Comparison of ENCODE assay signal across 8 mouse cellular contexts in genomic region chr15:96698658-96699448, GRCm38 (mm10). TPM values are rescaled to one million over a fixed set of nuclear protein-coding genes. Genes with fewer than 3 reads are reported as not detected.
A peak's percentile ranks its signal among the peaks of the same experiment; 100 is the strongest.
DNase-seq lines count a peak whose midpoint lies in the region; ATAC-seq and TF ChIP-seq lines count a peak whose summit lies in the region.

No protein-coding gene starts in this region.

- no peaks in the 10 kb centered on the region for H3K9me3 ChIP-seq in heart, embryonic 10.5 days
- no peaks in the 10 kb centered on the region for H3K9me3 ChIP-seq in kidney, embryonic 14.5 days (ENCODE audit: control insufficient read depth, low read length)
- H3K9me3 ChIP-seq in midbrain, postnatal 0 days (ENCODE audit: low read length) = no peaks in the 10 kb centered on the region

- H3ac ChIP-seq in C2C12 (ENCODE audit: control insufficient read depth, insufficient read length, low read depth) = peak overlapping the region; percentile 97

- peak; percentile 83 for ATAC-seq in kidney, embryonic 14.5 days (ENCODE audit: low FRiP score, low TSS enrichment)
- ATAC-seq in midbrain, postnatal 0 days (ENCODE audit: low FRiP score) = peak; percentile 80

- H3K4me3 ChIP-seq in C2C12 (ENCODE audit: insufficient read depth, poor library complexity, severe bottlenecking) = peak overlapping the region; percentile 100
- H3K4me3 ChIP-seq in embryonic fibroblast, embryonic 13.5 days (ENCODE audit: insufficient read depth, low read length) = peak overlapping the region; percentile 99
- peak overlapping the region; percentile 78 for H3K4me3 ChIP-seq in heart, embryonic 10.5 days
- peak overlapping the region; percentile 97 for H3K4me3 ChIP-seq in kidney, embryonic 14.5 days (ENCODE audit: low read length)
- peak overlapping the region; percentile 91 for H3K4me3 ChIP-seq in midbrain, postnatal 0 days (ENCODE audit: low read depth, low read length)

- WGBS in heart, embryonic 10.5 days = under 1% methylated on average over 100 of the region's 101 CpGs
- WGBS in kidney, embryonic 14.5 days = under 1% methylated on average over 88 of the region's 101 CpGs
- under 1% methylated on average over 85 of the region's 101 CpGs for WGBS in midbrain, postnatal 0 days

- H3K36me3 ChIP-seq in C2C12 (ENCODE audit: control insufficient read depth, insufficient read depth) = peaks cover 48% of the 10 kb centered on the region
- H3K36me3 ChIP-seq in heart, embryonic 10.5 days = peaks cover 47% of the 10 kb centered on the region
- peaks cover 45% of the 10 kb centered on the region for H3K36me3 ChIP-seq in kidney, embryonic 14.5 days (ENCODE audit: control insufficient read depth, insufficient read depth, low read length)
- peaks cover 17% of the 10 kb centered on the region for H3K36me3 ChIP-seq in midbrain, postnatal 0 days (ENCODE audit: insufficient read depth, low read length)

- peaks cover 49% of the 10 kb centered on the region for H3K79me3 ChIP-seq in C2C12 (ENCODE audit: low read depth)

- peak; percentile 84 for TF ChIP-seq POLR2A in brain, embryonic 14.5 days (IDR thresholded peaks at IDR 0.05; ENCODE audit: borderline replicate concordance, extremely low read depth, insufficient read depth, insufficient read length, poor library complexity, severe bottlenecking)
- TF ChIP-seq POLR2A in embryonic fibroblast, embryonic 13.5 days (IDR thresholded peaks at IDR 0.05; ENCODE audit: low read depth, low read length) = peak; percentile 86

- peaks cover 59% of the 10 kb centered on the region for H3K79me2 ChIP-seq in C2C12 (ENCODE audit: control insufficient read depth, insufficient read depth)

- DNase-seq in brain, embryonic 14.5 days (ENCODE audit: low read depth) = peak; percentile 94
- DNase-seq in heart, embryonic 10.5 days (ENCODE audit: low spot score) = peak; percentile 93
- peak; percentile 90 for DNase-seq in liver
- DNase-seq in midbrain, postnatal 0 days (ENCODE audit: low spot score) = peak; percentile 87
- DNase-seq in spleen, postnatal 10 days (ENCODE audit: low spot score in 2 of 2) = peak; percentile 85

- TF ChIP-seq CTCF in C2C12 (IDR thresholded peaks at IDR 0.05; ENCODE audit: control insufficient read depth, insufficient read depth, insufficient read length) = no peak
- no peak for TF ChIP-seq CTCF in brain, embryonic 14.5 days (IDR thresholded peaks at IDR 0.05; ENCODE audit: borderline replicate concordance, extremely low read depth, insufficient read depth, insufficient read length)
- no peak for TF ChIP-seq CTCF in embryonic fibroblast, embryonic 13.5 days (IDR thresholded peaks at IDR 0.05; ENCODE audit: borderline replicate concordance, insufficient read depth, low read length)
- 0 out of 2 replicates have a peak, but pooled peaks have one; percentile 0 for TF ChIP-seq CTCF in midbrain, postnatal 0 days (IDR thresholded peaks at IDR 0.05)

- peak overlapping the region; percentile 52 for H3K4me2 ChIP-seq in kidney, embryonic 14.5 days (replicated peaks; ENCODE audit: low read depth, low read length)
- peak overlapping the region; percentile 55 for H3K4me2 ChIP-seq in midbrain, postnatal 0 days (ENCODE audit: low read depth, low read length, poor library complexity, severe bottlenecking)

- peak overlapping the region; percentile 97 for H3K27ac ChIP-seq in embryonic fibroblast, embryonic 13.5 days (ENCODE audit: insufficient read depth, low read length)
- peak overlapping the region; percentile 99 for H3K27ac ChIP-seq in heart, embryonic 10.5 days
- H3K27ac ChIP-seq in kidney, embryonic 14.5 days (ENCODE audit: low read depth, low read length) = peak overlapping the region; percentile 99
- H3K27ac ChIP-seq in midbrain, postnatal 0 days (ENCODE audit: low read depth, low read length) = peak overlapping the region; percentile 99

- peak overlapping the region; percentile 99 for H3K9ac ChIP-seq in kidney, embryonic 14.5 days (ENCODE audit: low read depth, low read length)
- peak overlapping the region; percentile 98 for H3K9ac ChIP-seq in midbrain, postnatal 0 days (replicated peaks; ENCODE audit: low read length, poor library complexity, severe bottlenecking)

- H3K4me1 ChIP-seq in embryonic fibroblast, embryonic 13.5 days (ENCODE audit: control insufficient read depth, insufficient read depth, low read length) = 0 out of 2 replicates have a peak, but pooled peaks cover 7% of the 10 kb centered on the region
- peaks cover 35% of the 10 kb centered on the region for H3K4me1 ChIP-seq in heart, embryonic 10.5 days
- H3K4me1 ChIP-seq in kidney, embryonic 14.5 days (ENCODE audit: control insufficient read depth, insufficient read depth, low read length) = peaks cover 31% of the 10 kb centered on the region; the same call in 1 of the 2 replicates
- H3K4me1 ChIP-seq in midbrain, postnatal 0 days (ENCODE audit: insufficient read depth, low read length) = peaks cover 9% of the 10 kb centered on the region; the same call in 1 of the 2 replicates

- no peaks in the 10 kb centered on the region for H3K27me3 ChIP-seq in C2C12 (ENCODE audit: control insufficient read depth, insufficient read depth, insufficient read length)
- H3K27me3 ChIP-seq in heart, embryonic 10.5 days (ENCODE audit: insufficient read depth, poor library complexity, severe bottlenecking) = no peaks in the 10 kb centered on the region
- H3K27me3 ChIP-seq in kidney, embryonic 14.5 days (ENCODE audit: control insufficient read depth, insufficient read depth, low read length) = no peaks in the 10 kb centered on the region
- H3K27me3 ChIP-seq in midbrain, postnatal 0 days (ENCODE audit: insufficient read depth, low read length) = no peaks in the 10 kb centered on the region

TF ChIP-seq in C2C12, 6 proteins besides CTCF, POLR2A, EP300 and RAD21:
- TF ChIP-seq MYOG (IDR thresholded peaks at IDR 0.05; ENCODE audit: control insufficient read depth, extremely low read depth, insufficient read length) = no peak
- peak; percentile 64 for TF ChIP-seq CEBPB (IDR thresholded peaks at IDR 0.05; ENCODE audit: low read depth)
- TF ChIP-seq USF1 (IDR thresholded peaks at IDR 0.05; ENCODE audit: low read depth) = peak; percentile 75
- TF ChIP-seq MAX (IDR thresholded peaks at IDR 0.05) = peak; percentile 12
TF ChIP-seq in C2C12: peak in this region for 3.

RNA-seq across cellular contexts. Expression of gene Slc38a2, which starts 0.7 kb away (rescaled TPM):
- 99.9 TPM for polyA plus RNA-seq in C2C12 (2012; fragmentation: generic; extraction: Trizol)
- 107 and 136 TPM in 2 replicates for polyA plus RNA-seq in brain, embryonic 14.5 days (2012; rRNA removed)
- polyA plus RNA-seq in embryonic fibroblast, embryonic 13.5 days (2011; ENCODE audit: insufficient read length, low read depth, missing spikeins) = 176 and 197 TPM in 2 replicates
- polyA plus RNA-seq in heart, embryonic 10.5 days (2016; fragmentation: Nextera tagmentation; extraction: Ambion mirVana) = 113 and 119 TPM in 2 replicates
- polyA plus RNA-seq in kidney, embryonic 14.5 days (2014; fragmentation: Nextera tagmentation; extraction: Ambion mirVana) = 102 and 177 TPM in 2 replicates
- 90.9 and 96.1 TPM in 2 replicates for total RNA-seq in midbrain, postnatal 0 days (2014; rRNA removed)
- 71.3 and 79.4 TPM in 2 replicates for polyA plus RNA-seq in midbrain, postnatal 0 days (2015; fragmentation: Nextera tagmentation; extraction: Ambion mirVana)

RNA-seq across cellular contexts. Expression of gene Slc38a1, which starts 56.1 kb away (rescaled TPM):
- polyA plus RNA-seq in C2C12 (2012; fragmentation: generic; extraction: Trizol) = 31.8 TPM
- polyA plus RNA-seq in brain, embryonic 14.5 days (2012; rRNA removed) = 122 and 133 TPM in 2 replicates
- polyA plus RNA-seq in embryonic fibroblast, embryonic 13.5 days (2011; ENCODE audit: insufficient read length, low read depth, missing spikeins) = 63.2 and 74.6 TPM in 2 replicates
- 90.5 and 96.2 TPM in 2 replicates for polyA plus RNA-seq in heart, embryonic 10.5 days (2016; fragmentation: Nextera tagmentation; extraction: Ambion mirVana)
- 75.4 and 98.8 TPM in 2 replicates for polyA plus RNA-seq in kidney, embryonic 14.5 days (2014; fragmentation: Nextera tagmentation; extraction: Ambion mirVana)
- 75.2 and 90.4 TPM in 2 replicates for total RNA-seq in midbrain, postnatal 0 days (2014; rRNA removed)
- 76.1 and 91.2 TPM in 2 replicates for polyA plus RNA-seq in midbrain, postnatal 0 days (2015; fragmentation: Nextera tagmentation; extraction: Ambion mirVana)

Comparison
In these comparisons a context has a peak if more than half of its experiments do, and no peak if none do; other contexts are left out.
1. Peak in every context shown above with its lines: DNase-seq, ATAC-seq, H3K4me3 ChIP-seq and H3K27ac ChIP-seq.